Mouse (Mus musculus): ENCODE measurements around the gene Wnt9b. TPM values are rescaled to one million over a fixed set of nuclear protein-coding genes. Genes with fewer than 3 reads are reported as not detected.

The Wnt9b gene
- polyA plus RNA-seq, 1 experiment from 2014 or later: 0.07 TPM

GRCm38 (mm10) chr11:103733961-103734360 lies 15.7 kb downstream of the Wnt9b start:
- H3K27me3 ChIP-seq (ENCODE audit: control insufficient read depth, insufficient read depth, low read depth, low read length): no peaks in the 10 kb centered on the region
- WGBS (ENCODE audit: insufficient replicate concordance): 67% methylated on average over 2 of the region's 2 CpGs

GRCm38 (mm10) chr11:103733069-103733468 lies 16.6 kb downstream of the Wnt9b start:
- 63% methylated on average over 4 of the region's 4 CpGs for WGBS (ENCODE audit: insufficient replicate concordance)
- Histone ChIP-seq H3K27ac (ENCODE audit: low read length) (no peak overlapping the region), H3K9me3 (replicated peaks; ENCODE audit: control insufficient read depth, low read length) (no peaks in the 10 kb centered on the region), H3K9ac (ENCODE audit: low read depth, low read length) (no peak overlapping the region), H3K27me3 (ENCODE audit: control insufficient read depth, insufficient read depth, low read depth, low read length) (no peaks in the 10 kb centered on the region), H3K4me2 (ENCODE audit: low read depth, low read length) (no peak overlapping the region), H3K4me1 (ENCODE audit: control insufficient read depth, low read depth, low read length) (no peaks in the 10 kb centered on the region), H3K4me3 (ENCODE audit: low read depth, low read length) (no peak overlapping the region), H3K36me3 (ENCODE audit: control insufficient read depth, insufficient read depth) (no peaks in the 10 kb centered on the region)
- ATAC-seq (ENCODE audit: low read depth): no peak

More at GRCm38 (mm10) chr11:103733961-103734360, 15.7 kb downstream of the Wnt9b start:
- Histone ChIP-seq H3K27ac (ENCODE audit: low read length) (no peak overlapping the region), H3K4me1 (ENCODE audit: control insufficient read depth, low read depth, low read length) (no peaks in the 10 kb centered on the region), H3K4me3 (ENCODE audit: low read depth, low read length) (no peak overlapping the region), H3K9ac (ENCODE audit: low read depth, low read length) (no peak overlapping the region), H3K4me2 (ENCODE audit: low read depth, low read length) (no peak overlapping the region), H3K36me3 (ENCODE audit: control insufficient read depth, insufficient read depth) (no peaks in the 10 kb centered on the region), H3K9me3 (replicated peaks; ENCODE audit: control insufficient read depth, low read length) (no peaks in the 10 kb centered on the region)
- no peak for ATAC-seq (ENCODE audit: low read depth)

- Histone ChIP-seq H3K4me3 (ENCODE audit: low read depth, low read length) (no peak overlapping the region), H3K9ac (ENCODE audit: low read depth, low read length) (no peak overlapping the region), H3K27ac (ENCODE audit: low read length) (no peak overlapping the region), H3K4me2 (ENCODE audit: low read depth, low read length) (no peak overlapping the region), H3K4me1 (ENCODE audit: control insufficient read depth, low read depth, low read length) (no peaks in the 10 kb centered on the region), H3K27me3 (ENCODE audit: control insufficient read depth, insufficient read depth, low read depth, low read length) (no peaks in the 10 kb centered on the region), H3K9me3 (replicated peaks; ENCODE audit: control insufficient read depth, low read length) (no peaks in the 10 kb centered on the region), H3K36me3 (ENCODE audit: control insufficient read depth, insufficient read depth) (no peaks in the 10 kb centered on the region)
- 65% methylated on average over 7 of the region's 7 CpGs for WGBS (ENCODE audit: insufficient replicate concordance)
- ATAC-seq (ENCODE audit: low read depth): no peak
These were observed 17.3 kb downstream of the Wnt9b start for GRCm38 (mm10) chr11:103732306-103732705.

- WGBS (ENCODE audit: insufficient replicate concordance): 64% methylated on average over 9 of the region's 9 CpGs
- H3K9me3 ChIP-seq (replicated peaks; ENCODE audit: control insufficient read depth, low read length): no peaks in the 10 kb centered on the region
- H3K4me1 ChIP-seq (ENCODE audit: control insufficient read depth, low read depth, low read length): no peaks in the 10 kb centered on the region
- no peak overlapping the region for H3K4me3 ChIP-seq (ENCODE audit: low read depth, low read length)
- no peaks in the 10 kb centered on the region for H3K36me3 ChIP-seq (ENCODE audit: control insufficient read depth, insufficient read depth)
- no peak overlapping the region for H3K27ac ChIP-seq (ENCODE audit: low read length)
- no peak overlapping the region for H3K4me2 ChIP-seq (ENCODE audit: low read depth, low read length)
- no peaks in the 10 kb centered on the region for H3K27me3 ChIP-seq (ENCODE audit: control insufficient read depth, insufficient read depth, low read depth, low read length)
- ATAC-seq (ENCODE audit: low read depth): no peak
- no peak overlapping the region for H3K9ac ChIP-seq (ENCODE audit: low read depth, low read length)
These were observed 18.0 kb downstream of the Wnt9b start for GRCm38 (mm10) chr11:103731594-103731993.

GRCm38 (mm10) chr11:103729282-103729985 lies 20.2 kb downstream of the Wnt9b start:
- no peaks in the 10 kb centered on the region for H3K9me3 ChIP-seq (replicated peaks; ENCODE audit: control insufficient read depth, low read length)
- H3K9ac ChIP-seq (ENCODE audit: low read depth, low read length): no peak overlapping the region
- ATAC-seq (ENCODE audit: low read depth): no peak
- H3K27me3 ChIP-seq (ENCODE audit: control insufficient read depth, insufficient read depth, low read depth, low read length): no peaks in the 10 kb centered on the region
- no peak overlapping the region for H3K4me3 ChIP-seq (ENCODE audit: low read depth, low read length)
- no peaks in the 10 kb centered on the region for H3K4me1 ChIP-seq (ENCODE audit: control insufficient read depth, low read depth, low read length)
- 53% methylated on average over 9 of the region's 9 CpGs for WGBS (ENCODE audit: insufficient replicate concordance)
- H3K36me3 ChIP-seq (ENCODE audit: control insufficient read depth, insufficient read depth): no peaks in the 10 kb centered on the region
- H3K4me2 ChIP-seq (ENCODE audit: low read depth, low read length): no peak overlapping the region
- H3K27ac ChIP-seq (ENCODE audit: low read length): no peak overlapping the region

GRCm38 (mm10) chr11:103724331-103724771 lies 25.3 kb downstream of the Wnt9b start:
- Histone ChIP-seq H3K4me3 (ENCODE audit: low read depth, low read length) (no peak overlapping the region), H3K27ac (ENCODE audit: low read length) (no peak overlapping the region), H3K9ac (ENCODE audit: low read depth, low read length) (no peak overlapping the region), H3K4me2 (ENCODE audit: low read depth, low read length) (no peak overlapping the region), H3K27me3 (ENCODE audit: control insufficient read depth, insufficient read depth, low read depth, low read length) (no peaks in the 10 kb centered on the region), H3K36me3 (ENCODE audit: control insufficient read depth, insufficient read depth) (no peaks in the 10 kb centered on the region), H3K4me1 (ENCODE audit: control insufficient read depth, low read depth, low read length) (no peaks in the 10 kb centered on the region), H3K9me3 (replicated peaks; ENCODE audit: control insufficient read depth, low read length) (no peaks in the 10 kb centered on the region)
- ATAC-seq (ENCODE audit: low read depth): no peak
- 49% methylated on average over 11 of the region's 11 CpGs for WGBS (ENCODE audit: insufficient replicate concordance)

GRCm38 (mm10) chr11:103722040-103722481 lies 27.6 kb downstream of the Wnt9b start:
- no peaks in the 10 kb centered on the region for H3K36me3 ChIP-seq (ENCODE audit: control insufficient read depth, insufficient read depth)
- no peak overlapping the region for H3K27ac ChIP-seq (ENCODE audit: low read length)
- no peak overlapping the region for H3K9ac ChIP-seq (ENCODE audit: low read depth, low read length)
- no peak overlapping the region for H3K4me3 ChIP-seq (ENCODE audit: low read depth, low read length)
- no peaks in the 10 kb centered on the region for H3K9me3 ChIP-seq (replicated peaks; ENCODE audit: control insufficient read depth, low read length)
- no peak for ATAC-seq (ENCODE audit: low read depth)
- 31% methylated on average over 9 of the region's 9 CpGs for WGBS (ENCODE audit: insufficient replicate concordance)
- no peak overlapping the region for H3K4me2 ChIP-seq (ENCODE audit: low read depth, low read length)
- no peaks in the 10 kb centered on the region for H3K27me3 ChIP-seq (ENCODE audit: control insufficient read depth, insufficient read depth, low read depth, low read length)
- no peaks in the 10 kb centered on the region for H3K4me1 ChIP-seq (ENCODE audit: control insufficient read depth, low read depth, low read length)

- Histone ChIP-seq H3K36me3 (ENCODE audit: control insufficient read depth, insufficient read depth) (no peaks in the 10 kb centered on the region), H3K27ac (ENCODE audit: low read length) (no peak overlapping the region), H3K9me3 (replicated peaks; ENCODE audit: control insufficient read depth, low read length) (no peaks in the 10 kb centered on the region), H3K9ac (ENCODE audit: low read depth, low read length) (no peak overlapping the region), H3K4me2 (ENCODE audit: low read depth, low read length) (no peak overlapping the region), H3K4me3 (ENCODE audit: low read depth, low read length) (no peak overlapping the region), H3K27me3 (ENCODE audit: control insufficient read depth, insufficient read depth, low read depth, low read length) (no peaks in the 10 kb centered on the region), H3K4me1 (ENCODE audit: control insufficient read depth, low read depth, low read length) (no peaks in the 10 kb centered on the region)
- ATAC-seq (ENCODE audit: low read depth): no peak
- 41% methylated on average over 15 of the region's 15 CpGs for WGBS (ENCODE audit: insufficient replicate concordance)
These were observed 28.1 kb downstream of the Wnt9b start for GRCm38 (mm10) chr11:103721468-103722039.

- 63% methylated on average over 5 of the region's 5 CpGs for WGBS (ENCODE audit: insufficient replicate concordance)
- H3K27ac ChIP-seq (ENCODE audit: low read length): no peak overlapping the region
- no peaks in the 10 kb centered on the region for H3K9me3 ChIP-seq (replicated peaks; ENCODE audit: control insufficient read depth, low read length)
- H3K9ac ChIP-seq (ENCODE audit: low read depth, low read length): no peak overlapping the region
- no peak overlapping the region for H3K4me3 ChIP-seq (ENCODE audit: low read depth, low read length)
- no peak for ATAC-seq (ENCODE audit: low read depth)
- no peaks in the 10 kb centered on the region for H3K27me3 ChIP-seq (ENCODE audit: control insufficient read depth, insufficient read depth, low read depth, low read length)
- no peaks in the 10 kb centered on the region for H3K4me1 ChIP-seq (ENCODE audit: control insufficient read depth, low read depth, low read length)
- H3K4me2 ChIP-seq (ENCODE audit: low read depth, low read length): no peak overlapping the region
- no peaks in the 10 kb centered on the region for H3K36me3 ChIP-seq (ENCODE audit: control insufficient read depth, insufficient read depth)
These were observed 30.2 kb downstream of the Wnt9b start for GRCm38 (mm10) chr11:103719436-103719835.

Measured in liver, embryonic 16.5 days (tissue).